Comparison of ENCODE assay signal across 13 mouse cellular contexts in genomic region chr7:111245067-111245466, GRCm38 (mm10).
DNase-seq lines count a peak whose midpoint lies in the region.
"Had no signal": no experiment of that assay in that cellular context is flagged by ENCODE, and none has a peak within 500 bp of the region (broad histone marks: within the 10 kb centered on the region; RNA-seq: fewer than 3 reads in every experiment).

No protein-coding gene starts in this region.

- DNase-seq in cerebellum, postnatal 14 days: peak; percentile 18 to 27
- no peak for DNase-seq in cerebellum, adult 11-12 months
- DNase-seq in urinary bladder, postnatal 14 days (ENCODE audit: low spot score): peak; percentile 8
- DNase-seq in urinary bladder, postnatal 4 days (ENCODE audit: low spot score in 2 of 2): no peak
- DNase-seq in adrenal gland, postnatal 36 days: peak; percentile 68 to 77
- no peak for DNase-seq in yolk sac, embryonic 10.5 days (ENCODE audit: low spot score)
- no peak for DNase-seq in gastrocnemius, postnatal 10 days
- DNase-seq: B cell, adult 2 months; gastrocnemius, postnatal 14 days; heart, adult 2 months; heart, postnatal 4 days; midbrain, embryonic 14.5 days; thymus, adult 2 months had no signal

Comparison
In these comparisons a context has a peak if more than half of its experiments do, and no peak if none do; other contexts are left out.
1. DNase-seq: peak in cerebellum, postnatal 14 days (2 of 2), urinary bladder, postnatal 14 days (single experiment) and adrenal gland, postnatal 36 days (2 of 2); none in cerebellum, adult 11-12 months (single experiment), urinary bladder, postnatal 4 days (0 of 2), yolk sac, embryonic 10.5 days (single experiment) and gastrocnemius, postnatal 10 days (single experiment).